Mouse (Mus musculus) spleen, postnatal 10 days (tissue): ENCODE results near the gene Ticam1.

Experiments used
- DNase-seq, 2 experiments: peaks; one replicate each; pipeline ENCODE4 v3.0.0; 2021 to 2022; ENCODE audit warnings: low spot score in 2 of 2

Ticam1 gene

GRCm38 (mm10) chr17:56276643-56277566 lies at the start of gene Ticam1:
Gene Ticam1 (minus strand): TSS chr17:56276786.
- DNase-seq: peak; percentile 62 to 79

- DNase-seq: peak; percentile 97 to 99
These were observed 49.0 kb upstream of the Ticam1 start, which contains the start of gene Kdm4b for GRCm38 (mm10) chr17:56325450-56326152. Gene Kdm4b (plus strand): TSS chr17:56326062.

- no peak for DNase-seq
These were observed 47.8 kb upstream of the Ticam1 start for GRCm38 (mm10) chr17:56324419-56324818.

GRCm38 (mm10) chr17:56309191-56309945 lies 32.8 kb upstream of the Ticam1 start:
- no peak for DNase-seq

GRCm38 (mm10) chr17:56308088-56308487 lies 31.5 kb upstream of the Ticam1 start:
- DNase-seq: no peak

- peak in 1 of 2 experiments; percentile 49 for DNase-seq
These were observed 29.2 kb upstream of the Ticam1 start for GRCm38 (mm10) chr17:56305826-56306225.

- DNase-seq: no peak
These were observed 28.6 kb upstream of the Ticam1 start for GRCm38 (mm10) chr17:56305156-56305555.

- no peak for DNase-seq
These were observed 28.1 kb upstream of the Ticam1 start for GRCm38 (mm10) chr17:56304718-56305117.

- DNase-seq: peak; percentile 97 to 98
These were observed 27.4 kb upstream of the Ticam1 start for GRCm38 (mm10) chr17:56303847-56304586.

- peak; percentile 71 to 91 for DNase-seq
These were observed 26.7 kb upstream of the Ticam1 start, which contains the start of gene Uhrf1 for GRCm38 (mm10) chr17:56303160-56303846. Gene Uhrf1 (plus strand): TSS chr17:56303321.

- DNase-seq: peak in 1 of 2 experiments; percentile 48
These were observed 25.9 kb upstream of the Ticam1 start for GRCm38 (mm10) chr17:56302363-56302996.

- no peak for DNase-seq
These were observed 23.6 kb upstream of the Ticam1 start, which contains the start of gene Arrdc5 for GRCm38 (mm10) chr17:56300186-56300585. Gene Arrdc5 (minus strand): TSS chr17:56300286.

GRCm38 (mm10) chr17:56298238-56298637 lies 21.7 kb upstream of the Ticam1 start:
- DNase-seq: no peak

GRCm38 (mm10) chr17:56296201-56296600 lies 19.6 kb upstream of the Ticam1 start:
- DNase-seq: no peak

- DNase-seq: no peak
These were observed 17.7 kb upstream of the Ticam1 start for GRCm38 (mm10) chr17:56294241-56294640.

- DNase-seq: no peak
These were observed 16.7 kb upstream of the Ticam1 start for GRCm38 (mm10) chr17:56293291-56293690.

- DNase-seq: no peak
These were observed 16.1 kb upstream of the Ticam1 start, which contains the start of gene Plin3 for GRCm38 (mm10) chr17:56292531-56293222. Gene Plin3 (minus strand): TSS chr17:56292873.

GRCm38 (mm10) chr17:56291826-56292475 lies 15.4 kb upstream of the Ticam1 start:
- DNase-seq: no peak

- peak; percentile 86 to 90 for DNase-seq
These were observed 14.6 kb upstream of the Ticam1 start for GRCm38 (mm10) chr17:56291171-56291511.
